Mouse (Mus musculus) gastrocnemius, postnatal 25 days (tissue): ENCODE measurements around the gene Amacr. TPM values are rescaled to one million over a fixed set of nuclear protein-coding genes. Genes with fewer than 3 reads are reported as not detected.

Experiments used
- total RNA-seq, 2 experiments: library from RNA; stranded (reverse); gene quantifications; 1 replicate in 1 of 2; 2 replicates in 1 of 2; pipeline ENCODE4 v1.2.3; 2021

Gene Amacr
- total RNA-seq, 2 experiments from 2014 or later: 16.3 to 19.7 TPM

Other genes with a start within 250 kb of the Amacr start
- 1 to 10 TPM; 3.6 to 4.6 TPM for gene C1qtnf3, start 29.4 kb upstream of the Amacr start, total RNA-seq
- not detected for gene Slc45a2, start 19.0 kb downstream of the Amacr start, total RNA-seq
- gene Rxfp3, start 56.2 kb downstream of the Amacr start, total RNA-seq: not detected
- gene Adamts12, start 83.0 kb downstream of the Amacr start, total RNA-seq: 10 to 100 TPM in 1 of 2 experiments, 1 to 10 TPM in 1; 8.4 to 10.5 TPM